Mouse (Mus musculus) heart, postnatal 0 days (tissue): ENCODE data around the gene Cd101.

Source experiments
- CTCF ChIP-seq: IDR thresholded peaks from 2 replicates; pipeline ENCODE4 v1.5.1; 2016; ENCODE audit warnings: antibody characterized with exemption, control low read depth, low read depth
- EP300 ChIP-seq: IDR thresholded peaks from 2 replicates; pipeline ENCODE4 v1.6.1; 2016; ENCODE audit warnings: antibody characterized with exemption, low read depth

DNA sequence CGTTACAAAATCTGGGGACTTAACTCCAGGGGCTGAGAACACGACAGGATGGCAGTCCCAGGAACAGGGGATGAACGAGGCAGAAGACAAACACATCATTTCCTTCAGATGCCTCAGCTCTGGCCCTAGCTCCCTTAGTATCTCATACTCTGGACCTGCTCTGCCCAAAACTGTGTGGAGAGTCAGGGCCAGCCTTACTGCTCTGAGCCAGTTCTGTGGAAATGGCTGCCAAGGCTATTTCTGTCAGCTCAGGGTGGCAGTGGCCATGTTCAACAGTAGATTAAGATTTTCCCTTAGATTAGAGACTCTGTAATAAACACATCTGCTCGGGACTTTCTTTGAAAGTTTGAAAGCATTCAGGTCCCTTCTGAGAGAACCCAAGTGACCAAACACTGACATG lies 22.2 kb upstream of the Cd101 start:
- TF ChIP-seq CTCF (no peak), EP300 (no peak)
